Mouse (Mus musculus) embryonic facial prominence, embryonic 14.5 days (tissue): Measurements from ENCODE around the gene Slc25a21. TPM values are rescaled to one million over a fixed set of nuclear protein-coding genes. Genes with fewer than 3 reads are reported as not detected.

Source experiments
- ATAC-seq: fragments of 200-750 bp; cut with Nextera tagmentation; 2 replicates; pipeline ENCODE4 v1.8.0; 2017; ENCODE audit warnings: low read depth, moderate number of reproducible peaks, moderate TSS enrichment
- DNase-seq: peaks from one replicate; pipeline ENCODE4 v3.0.0-alpha.2; 2015; ENCODE audit warnings: low spot score
- H3K27ac ChIP-seq: fragments of 300-500 bp; sonication (generic); replicated peaks from 2 replicates; pipeline ENCODE4 v1.5.1; 2014; ENCODE audit warnings: low read depth, mild to moderate bottlenecking, low read length, moderate library complexity
- H3K27me3 ChIP-seq: fragments of 300-500 bp; sonication (generic); replicated peaks from 2 replicates; pipeline ENCODE4 v1.6.1; 2014; ENCODE audit warnings: low read length; ENCODE audit not compliant: control insufficient read depth, insufficient read depth
- H3K36me3 ChIP-seq: fragments of 300-500 bp; sonication (generic); 2 replicates; pipeline ENCODE4 v1.6.1; 2014; ENCODE audit warnings: low read length, mixed read lengths; ENCODE audit not compliant: control insufficient read depth, insufficient read depth
- H3K4me1 ChIP-seq: fragments of 300-500 bp; sonication (generic); 2 replicates; pipeline ENCODE4 v1.6.1; 2014; ENCODE audit warnings: antibody characterized with exemption, low read length; ENCODE audit not compliant: control insufficient read depth, insufficient read depth
- H3K4me2 ChIP-seq: fragments of 300-500 bp; sonication (generic); 2 replicates; pipeline ENCODE4 v1.6.1; 2014; ENCODE audit warnings: low read depth, mild to moderate bottlenecking, low read length, moderate library complexity, mixed read lengths
- H3K4me3 ChIP-seq: fragments of 300-500 bp; sonication (generic); 2 replicates; pipeline ENCODE4 v1.5.1; 2014; ENCODE audit warnings: low read depth, mild to moderate bottlenecking, low read length
- H3K9ac ChIP-seq: fragments of 300-500 bp; sonication (generic); 2 replicates; pipeline ENCODE4 v1.6.1; 2014; ENCODE audit warnings: low read depth, mild to moderate bottlenecking, low read length, moderate library complexity, mixed read lengths
- H3K9me3 ChIP-seq: fragments of 300-500 bp; sonication (generic); 2 replicates; pipeline ENCODE4 v1.6.1; 2016; ENCODE audit warnings: low read length; ENCODE audit not compliant: control insufficient read depth
- WGBS: fragments of 180-500 bp; shearing (Covaris S2); extraction: QIAGEN DNeasy Blood & Tissue Kit; methylation state at CpG from one replicate; pipeline ENCODE4 v1.1.7; 2014; 5-methylcytosine and 5-hydroxymethylcytosine counted together
- polyA plus RNA-seq: library from polyadenylated mRNA; unstranded; fragments of >200 nt; fragmentation: Nextera tagmentation; extraction: Ambion mirVana; gene quantifications from 2 replicates; pipeline ENCODE4 v1.2.1, GENCODE M21; 2014

The Slc25a21 gene
- polyA plus RNA-seq, 1 experiment from 2014 or later = 0.58 TPM

DNA sequence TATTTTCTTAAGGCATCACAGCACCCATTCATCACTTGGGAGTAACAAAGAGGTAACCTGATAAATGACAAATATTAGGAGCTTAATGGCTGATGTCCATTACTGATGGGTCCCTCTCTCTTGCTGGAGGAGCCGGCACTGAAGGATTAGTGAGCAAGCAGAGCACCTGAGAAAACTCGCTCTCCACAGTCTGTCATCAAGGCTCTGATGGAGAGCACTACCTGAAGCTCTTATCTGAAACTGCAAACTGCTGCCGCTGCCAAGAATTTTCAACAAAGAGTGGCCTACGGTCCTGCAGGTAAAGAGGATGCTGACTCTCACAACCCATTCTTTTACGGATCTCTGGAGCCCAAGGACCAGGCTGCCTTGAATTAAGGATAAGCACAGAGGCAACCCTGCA, 372.6 kb downstream of the Slc25a21 start:
- H3K4me3 ChIP-seq = no peak overlapping the region
- DNase-seq (peak; percentile 56), ATAC-seq (peak; percentile 28; the same call in 1 of the 2 replicates)
- no peaks in the 10 kb centered on the region for H3K9me3 ChIP-seq
- H3K9ac ChIP-seq = no peak overlapping the region
- peaks cover 19% of the 10 kb centered on the region for H3K4me1 ChIP-seq
- H3K27me3 ChIP-seq = no peaks in the 10 kb centered on the region
- H3K27ac ChIP-seq = no peak overlapping the region; the same call in 1 of the 2 replicates
- 66% methylated on average over 5 of the region's 5 CpGs for WGBS
- H3K36me3 ChIP-seq = no peaks in the 10 kb centered on the region
- H3K4me2 ChIP-seq = no peak overlapping the region

DNA sequence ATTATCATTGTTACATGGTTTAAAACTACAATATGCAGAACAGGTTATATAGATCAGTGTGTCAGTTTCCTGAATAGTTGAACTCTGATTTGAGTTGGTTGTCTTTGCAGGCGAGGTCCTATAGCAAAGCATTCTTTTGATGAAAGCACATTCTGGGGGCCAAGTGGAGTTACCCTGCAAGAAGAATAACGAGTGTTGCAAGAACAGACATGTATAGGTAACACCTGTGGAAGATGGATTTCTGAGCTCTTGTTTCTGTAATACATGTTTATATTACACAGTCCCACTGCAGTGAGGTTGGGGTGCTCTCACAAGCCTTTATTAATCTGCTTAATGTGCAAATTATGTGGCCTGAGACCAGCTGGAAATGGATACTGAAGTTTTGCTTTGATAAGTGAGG, 375.1 kb downstream of the Slc25a21 start:
- Histone ChIP-seq H3K4me1 (peaks cover 4% of the 10 kb centered on the region; the same call in 1 of the 2 replicates), H3K9ac (no peak overlapping the region), H3K4me3 (no peak overlapping the region), H3K4me2 (no peak overlapping the region), H3K27me3 (no peaks in the 10 kb centered on the region), H3K9me3 (no peaks in the 10 kb centered on the region), H3K27ac (no peak overlapping the region), H3K36me3 (no peaks in the 10 kb centered on the region)
- WGBS = 56% methylated on average over 2 of the region's 2 CpGs
- peak; percentile 79 for DNase-seq
- ATAC-seq = peak; percentile 76

DNA sequence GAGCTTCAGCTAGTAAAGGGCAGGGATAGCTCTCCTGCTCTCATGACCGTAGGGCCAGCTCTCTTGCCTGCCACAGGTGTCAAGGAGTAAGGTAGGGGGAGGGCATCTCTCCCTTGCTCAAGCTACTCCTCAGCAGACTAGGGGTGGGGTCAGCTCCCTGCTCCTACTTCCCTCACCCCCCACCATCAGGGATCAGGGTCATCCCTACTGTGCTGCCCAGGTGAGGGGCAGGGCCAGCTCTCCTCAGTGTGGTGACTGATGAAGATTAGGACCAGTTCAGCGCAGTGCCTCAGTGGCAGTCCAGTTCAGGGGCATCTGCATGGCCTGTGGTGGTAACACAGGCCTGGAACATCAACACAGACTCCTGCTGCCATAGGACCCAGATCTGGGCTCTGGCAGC, 376.7 kb downstream of the Slc25a21 start:
- Histone ChIP-seq H3K4me2 (no peak overlapping the region), H3K9me3 (no peaks in the 10 kb centered on the region), H3K9ac (no peak overlapping the region), H3K27me3 (no peaks in the 10 kb centered on the region), H3K27ac (no peak overlapping the region), H3K4me1 (peaks cover 4% of the 10 kb centered on the region; the same call in 1 of the 2 replicates), H3K4me3 (no peak overlapping the region), H3K36me3 (no peaks in the 10 kb centered on the region)
- DNase-seq (no peak), ATAC-seq (no peak)
- WGBS = 76% methylated on average over 2 of the region's 2 CpGs

- no peak overlapping the region for H3K4me3 ChIP-seq
- H3K9ac ChIP-seq = no peak overlapping the region
- no peak overlapping the region for H3K4me2 ChIP-seq
- ATAC-seq (peak; percentile 75; the same call in 1 of the 2 replicates), DNase-seq (peak; percentile 61)
- WGBS = 57% methylated on average over 2 of the region's 2 CpGs
- no peaks in the 10 kb centered on the region for H3K36me3 ChIP-seq
- no peaks in the 10 kb centered on the region for H3K9me3 ChIP-seq
- no peak overlapping the region for H3K27ac ChIP-seq
- H3K27me3 ChIP-seq = no peaks in the 10 kb centered on the region
- no peaks in the 10 kb centered on the region for H3K4me1 ChIP-seq
Measured at GRCm38 (mm10) chr12:56807483-56807882, 389.8 kb downstream of the Slc25a21 start.

GRCm38 (mm10) chr12:56807078-56807477, 390.2 kb downstream of the Slc25a21 start:
- 0 out of 2 replicates have a peak, but pooled peaks have one; percentile 58 for ATAC-seq
- no peak for DNase-seq
- H3K4me1 ChIP-seq = no peaks in the 10 kb centered on the region
- H3K27ac ChIP-seq = no peak overlapping the region
- H3K9me3 ChIP-seq = no peaks in the 10 kb centered on the region
- H3K36me3 ChIP-seq = no peaks in the 10 kb centered on the region
- H3K27me3 ChIP-seq = no peaks in the 10 kb centered on the region
- H3K4me2 ChIP-seq = no peak overlapping the region
- WGBS = 86% methylated on average over 2 of the region's 2 CpGs
- no peak overlapping the region for H3K4me3 ChIP-seq
- H3K9ac ChIP-seq = no peak overlapping the region

- H3K36me3 ChIP-seq = no peaks in the 10 kb centered on the region
- H3K4me1 ChIP-seq = no peaks in the 10 kb centered on the region
- DNase-seq (no peak), ATAC-seq (peak; percentile 72)
- no peak overlapping the region for H3K4me3 ChIP-seq
- H3K4me2 ChIP-seq = no peak overlapping the region
- 37% methylated on average over 3 of the region's 3 CpGs for WGBS
- no peaks in the 10 kb centered on the region for H3K9me3 ChIP-seq
- H3K27ac ChIP-seq = no peak overlapping the region
- H3K9ac ChIP-seq = no peak overlapping the region
- no peaks in the 10 kb centered on the region for H3K27me3 ChIP-seq
Measured at GRCm38 (mm10) chr12:56804487-56804886, 392.8 kb downstream of the Slc25a21 start.

- Histone ChIP-seq H3K36me3 (no peaks in the 10 kb centered on the region), H3K9me3 (no peaks in the 10 kb centered on the region), H3K27me3 (no peaks in the 10 kb centered on the region), H3K9ac (no peak overlapping the region), H3K4me1 (no peaks in the 10 kb centered on the region), H3K27ac (no peak overlapping the region), H3K4me2 (no peak overlapping the region), H3K4me3 (no peak overlapping the region)
- peak; percentile 33 for DNase-seq
- peak; percentile 74; the same call in 1 of the 2 replicates for ATAC-seq
- WGBS = 77% methylated on average over 6 of the region's 6 CpGs
Measured at GRCm38 (mm10) chr12:56798641-56799415, 398.4 kb downstream of the Slc25a21 start.

GRCm38 (mm10) chr12:56789236-56789635, 408.0 kb downstream of the Slc25a21 start:
- ATAC-seq (no peak), DNase-seq (peak; percentile 66)
- WGBS = 69% methylated on average over 4 of the region's 4 CpGs
- Histone ChIP-seq H3K9me3 (no peaks in the 10 kb centered on the region), H3K27me3 (no peaks in the 10 kb centered on the region), H3K4me2 (no peak overlapping the region), H3K4me3 (no peak overlapping the region), H3K36me3 (no peaks in the 10 kb centered on the region), H3K27ac (no peak overlapping the region), H3K9ac (no peak overlapping the region), H3K4me1 (no peaks in the 10 kb centered on the region)

GRCm38 (mm10) chr12:56785250-56785649, 412.0 kb downstream of the Slc25a21 start:
- Histone ChIP-seq H3K9me3 (no peaks in the 10 kb centered on the region), H3K4me1 (no peaks in the 10 kb centered on the region), H3K4me2 (no peak overlapping the region), H3K27ac (no peak overlapping the region), H3K27me3 (no peaks in the 10 kb centered on the region), H3K9ac (no peak overlapping the region), H3K36me3 (no peaks in the 10 kb centered on the region), H3K4me3 (no peak overlapping the region)
- 69% methylated on average over 1 of the region's 1 CpGs for WGBS
- DNase-seq = no peak
- ATAC-seq = no peak
